ENCODE assay signal across 10 mouse cellular contexts in the genomic region with DNA sequence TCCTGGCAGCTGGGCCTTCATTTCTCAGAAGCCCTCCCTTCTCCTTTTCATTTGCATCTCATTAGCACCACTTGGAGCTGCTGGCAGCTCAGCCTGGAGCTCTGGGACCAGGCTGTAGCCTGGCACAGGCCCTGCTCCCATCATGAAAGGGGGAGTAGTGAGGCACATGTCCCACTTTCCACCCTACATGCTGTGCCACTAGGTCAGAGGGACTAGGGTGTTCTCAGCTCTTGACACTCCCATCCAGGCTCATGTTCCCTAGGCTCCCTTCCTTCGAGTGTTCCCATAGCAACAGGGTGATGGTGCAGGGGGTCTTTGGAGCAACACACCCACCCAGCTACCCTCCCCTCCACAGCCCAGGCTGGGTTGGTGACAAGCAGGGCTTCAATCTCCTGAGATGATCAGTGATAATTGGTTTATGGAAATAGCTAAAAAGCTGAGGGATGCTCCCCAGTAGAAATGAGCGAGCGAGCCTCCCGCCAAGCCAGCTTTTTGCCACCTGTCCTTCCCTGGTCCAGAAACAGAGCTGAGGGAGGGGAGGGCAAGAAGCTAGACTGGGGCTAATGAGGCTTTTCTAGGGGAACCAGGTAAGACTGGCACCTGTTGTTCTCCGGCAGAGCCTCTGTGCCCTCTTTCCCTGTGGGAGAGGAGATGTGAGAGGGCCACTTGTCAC. TPM values are rescaled to one million over a fixed set of nuclear protein-coding genes. Genes with fewer than 3 reads are reported as not detected.
DNase-seq lines count a peak whose midpoint lies in the region; ATAC-seq lines count a peak whose summit lies in the region.
"Had no signal": no experiment of that assay in that cellular context is flagged by ENCODE, and none has a peak within 500 bp of the region (broad histone marks: within the 10 kb centered on the region; RNA-seq: fewer than 3 reads in every experiment).

No protein-coding gene starts in this region.

- DNase-seq in left cerebral cortex, postnatal 4 days, result peak; percentile 89
- no peak for DNase-seq in left cerebral cortex, postnatal 36 days (ENCODE audit: low spot score in 2 of 2)
- peak; percentile 79 for DNase-seq in cerebellum, adult 9-11 months
- DNase-seq in yolk sac, embryonic 10.5 days (ENCODE audit: low spot score), result no peak
- DNase-seq in spleen, postnatal 36 days (ENCODE audit: low spot score in 2 of 2), result no peak
- no peak for DNase-seq in testis, postnatal 10 days (ENCODE audit: low spot score)

- WGBS in hindbrain, embryonic 12.5 days, result 57% methylated on average over 5 of the region's 5 CpGs
- WGBS in midbrain, embryonic 16.5 days, result 43% methylated on average over 5 of the region's 5 CpGs

- H3K9me3 ChIP-seq in hindbrain, embryonic 12.5 days (replicated peaks), result no peaks in the 10 kb centered on the region
- H3K9me3 ChIP-seq in midbrain, embryonic 16.5 days (replicated peaks; ENCODE audit: control insufficient read depth, low read length, poor library complexity, severe bottlenecking), result no peaks in the 10 kb centered on the region
- H3K9me3 ChIP-seq: heart, embryonic 13.5 days had no signal

- intact Hi-C loops in left cerebral cortex, postnatal 4 days (cut with DNase I), result no loop called here
- intact Hi-C loops in left cerebral cortex, postnatal 36 days (cut with DNase I), result no loop called here

- no peak overlapping the region for H3K9ac ChIP-seq in hindbrain, embryonic 12.5 days
- H3K9ac ChIP-seq in midbrain, embryonic 16.5 days (ENCODE audit: low read depth, low read length), result no peak overlapping the region
- H3K9ac ChIP-seq: heart, embryonic 13.5 days had no signal

- no peak overlapping the region for H3K4me3 ChIP-seq in hindbrain, embryonic 12.5 days
- no peak overlapping the region for H3K4me3 ChIP-seq in midbrain, embryonic 16.5 days (ENCODE audit: low read depth, low read length)
- H3K4me3 ChIP-seq: heart, embryonic 13.5 days had no signal

- H3K27me3 ChIP-seq in hindbrain, embryonic 12.5 days, result peaks cover 7% of the 10 kb centered on the region; the same call in 1 of the 2 replicates
- H3K27me3 ChIP-seq in midbrain, embryonic 16.5 days (ENCODE audit: control insufficient read depth, insufficient read depth, low read depth, low read length), result no peaks in the 10 kb centered on the region
- H3K27me3 ChIP-seq: CH12.LX had no signal

- ATAC-seq in hindbrain, embryonic 12.5 days (ENCODE audit: low FRiP score), result peak; percentile 62
- peak; percentile 77 for ATAC-seq in midbrain, embryonic 16.5 days

- H3K4me1 ChIP-seq in hindbrain, embryonic 12.5 days, result peaks cover 24% of the 10 kb centered on the region
- H3K4me1 ChIP-seq in midbrain, embryonic 16.5 days (ENCODE audit: control insufficient read depth, insufficient read depth, low read length), result peaks cover 14% of the 10 kb centered on the region

- no peak overlapping the region for H3K4me2 ChIP-seq in hindbrain, embryonic 12.5 days (replicated peaks)
- H3K4me2 ChIP-seq in midbrain, embryonic 16.5 days (ENCODE audit: low read length), result no peak overlapping the region
- H3K4me2 ChIP-seq: heart, embryonic 13.5 days had no signal

- H3K36me3 ChIP-seq in hindbrain, embryonic 12.5 days, result no peaks in the 10 kb centered on the region
- H3K36me3 ChIP-seq in midbrain, embryonic 16.5 days (ENCODE audit: control insufficient read depth, insufficient read depth, low read length), result no peaks in the 10 kb centered on the region
- H3K36me3 ChIP-seq: heart, embryonic 13.5 days had no signal

- H3K27ac ChIP-seq in hindbrain, embryonic 12.5 days, result peak overlapping the region; percentile 50
- H3K27ac ChIP-seq in midbrain, embryonic 16.5 days (ENCODE audit: low read length), result peak overlapping the region; percentile 71
- H3K27ac ChIP-seq: heart, embryonic 13.5 days had no signal

RNA-seq across cellular contexts. Expression of gene Ccdc33, which starts 21.9 kb away (rescaled TPM):
- under 1 TPM; 0.62 to 0.66 TPM for total RNA-seq in left cerebral cortex, postnatal 4 days (2021)
- 1 to 10 TPM in 1 of 2 experiments, under 1 TPM in 1; 0.49 to 1.1 TPM for total RNA-seq in left cerebral cortex, postnatal 36 days (2021)
- polyA plus RNA-seq in hindbrain, embryonic 12.5 days (2016; fragmentation: Nextera tagmentation; extraction: Ambion mirVana), result 1.0 and 1.5 TPM in 2 replicates
- polyA plus RNA-seq in midbrain, embryonic 16.5 days (2015; fragmentation: Nextera tagmentation; extraction: Ambion mirVana), result 0.31 and 0.90 TPM in 2 replicates

RNA-seq across cellular contexts. Expression of gene Stra6, which starts 33.2 kb away (rescaled TPM):
- 10 to 100 TPM; 10.1 to 12.5 TPM for total RNA-seq in left cerebral cortex, postnatal 4 days (2021)
- total RNA-seq in left cerebral cortex, postnatal 36 days (2021), result 1 to 10 TPM; 5.6 to 7.3 TPM
- polyA plus RNA-seq in hindbrain, embryonic 12.5 days (2016; fragmentation: Nextera tagmentation; extraction: Ambion mirVana), result 14.8 and 17.6 TPM in 2 replicates
- 8.1 and 9.7 TPM in 2 replicates for polyA plus RNA-seq in midbrain, embryonic 16.5 days (2015; fragmentation: Nextera tagmentation; extraction: Ambion mirVana)

Comparison
In these comparisons a context has a peak if more than half of its experiments do, and no peak if none do; other contexts are left out.
1. DNase-seq: peak in left cerebral cortex, postnatal 4 days (single experiment) and cerebellum, adult 9-11 months (single experiment); none in left cerebral cortex, postnatal 36 days (0 of 2), yolk sac, embryonic 10.5 days (single experiment), spleen, postnatal 36 days (0 of 2) and testis, postnatal 10 days (single experiment).